Mouse (Mus musculus) myocyte (in vitro differentiated cells): ENCODE measurements at regions not wholly inside any gene's neighbourhood (a gene's known extent, or its start where the extent isn't known, plus 50 kb on each side); places are given as distances from the start of the nearest gene placed in this dataset.

Experiments
- CEBPB ChIP-seq: IDR thresholded peaks from 2 replicates; pipeline ENCODE4 v1.6.1; 2011; ENCODE audit warnings: mild to moderate bottlenecking, moderate library complexity; ENCODE audit not compliant: poor library complexity, insufficient read depth, severe bottlenecking
- E2F4 ChIP-seq: IDR thresholded peaks from one replicate; pipeline ENCODE4 v1.6.1; 2011; ENCODE audit warnings: mild to moderate bottlenecking, control low read depth, moderate library complexity; ENCODE audit not compliant: insufficient read depth
- MAX ChIP-seq: IDR thresholded peaks from one replicate; pipeline ENCODE4 v1.6.1; 2011; ENCODE audit warnings: low read depth, mild to moderate bottlenecking, control low read depth
- MYOD1 ChIP-seq, 3 experiments: IDR thresholded peaks; one replicate each; pipeline ENCODE4 v1.6.1; 2011; ENCODE audit warnings: control low read depth in 2 of 3, low read depth in 2 of 3, mild to moderate bottlenecking in 2 of 3, moderate library complexity in 1 of 3; ENCODE audit not compliant: insufficient read length in 2 of 3, control insufficient read depth in 1 of 3
- POLR2A ChIP-seq: IDR thresholded peaks from one replicate; pipeline ENCODE4 v1.6.1; 2011; ENCODE audit warnings: low read depth, mild to moderate bottlenecking, control low read depth, moderate library complexity; ENCODE audit not compliant: insufficient read length
- POLR2AphosphoS2 ChIP-seq: IDR thresholded peaks from one replicate; pipeline ENCODE4 v1.6.1; 2011; ENCODE audit warnings: low read depth, control low read depth; ENCODE audit not compliant: insufficient read length
- REST ChIP-seq: IDR thresholded peaks from one replicate; pipeline ENCODE4 v1.6.1; 2011; ENCODE audit warnings: mild to moderate bottlenecking, control low read depth, moderate library complexity; ENCODE audit not compliant: insufficient read depth, insufficient read length
- TCF12 ChIP-seq: IDR thresholded peaks from one replicate; pipeline ENCODE4 v1.6.1; 2011; ENCODE audit warnings: mild to moderate bottlenecking, control low read depth; ENCODE audit not compliant: poor library complexity, insufficient read depth, severe bottlenecking
- USF1 ChIP-seq: IDR thresholded peaks from one replicate; pipeline ENCODE4 v1.6.1; 2011; ENCODE audit warnings: low read depth, mild to moderate bottlenecking, control low read depth, moderate library complexity

- TF ChIP-seq POLR2AphosphoS2 (no peak), POLR2A (no peak), MAX (no peak), E2F4 (no peak), MYOD1 (IDR thresholded peaks at IDR 0.05; ENCODE audit: control insufficient read depth in 1 of 3, insufficient read length in 2 of 3, low read depth in 2 of 3) (no peak), USF1 (no peak), CEBPB (no peak), TCF12 (no peak), REST (no peak)
Measured at GRCm38 (mm10) chr6:84441721-84442480, 151.8 kb downstream of the Cyp26b1 start.
